Mouse (Mus musculus) hindlimb bud, embryonic 11.5 days (tissue): ENCODE data around the gene Pmepa1.

ENCODE experiments used
- DNase-seq: peaks from one replicate; pipeline ENCODE4 v3.0.0-alpha.2; 2012; ENCODE audit warnings: low read depth, low spot score; ENCODE audit errors: extremely low spot score

Pmepa1 gene

DNA sequence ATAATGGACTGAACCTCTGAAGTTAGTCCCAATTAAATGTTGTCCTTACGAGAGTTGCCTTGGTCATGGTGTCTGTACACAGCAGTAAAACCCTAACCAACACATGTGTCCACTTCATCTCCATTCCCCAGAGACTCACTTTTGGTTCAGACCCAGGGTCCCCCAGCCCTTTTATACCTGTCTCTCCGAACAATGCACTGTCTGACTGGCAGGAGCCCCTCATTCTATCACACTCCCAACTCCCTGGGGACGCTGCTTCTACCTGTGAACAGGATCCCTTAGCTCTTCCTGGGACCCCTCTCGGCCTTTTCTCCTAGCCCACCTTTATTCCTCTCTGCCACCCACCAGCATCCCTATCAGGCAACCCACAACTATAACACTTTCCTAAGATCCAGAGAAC, 81.5 kb downstream of the Pmepa1 start:
- no peak for DNase-seq

DNA sequence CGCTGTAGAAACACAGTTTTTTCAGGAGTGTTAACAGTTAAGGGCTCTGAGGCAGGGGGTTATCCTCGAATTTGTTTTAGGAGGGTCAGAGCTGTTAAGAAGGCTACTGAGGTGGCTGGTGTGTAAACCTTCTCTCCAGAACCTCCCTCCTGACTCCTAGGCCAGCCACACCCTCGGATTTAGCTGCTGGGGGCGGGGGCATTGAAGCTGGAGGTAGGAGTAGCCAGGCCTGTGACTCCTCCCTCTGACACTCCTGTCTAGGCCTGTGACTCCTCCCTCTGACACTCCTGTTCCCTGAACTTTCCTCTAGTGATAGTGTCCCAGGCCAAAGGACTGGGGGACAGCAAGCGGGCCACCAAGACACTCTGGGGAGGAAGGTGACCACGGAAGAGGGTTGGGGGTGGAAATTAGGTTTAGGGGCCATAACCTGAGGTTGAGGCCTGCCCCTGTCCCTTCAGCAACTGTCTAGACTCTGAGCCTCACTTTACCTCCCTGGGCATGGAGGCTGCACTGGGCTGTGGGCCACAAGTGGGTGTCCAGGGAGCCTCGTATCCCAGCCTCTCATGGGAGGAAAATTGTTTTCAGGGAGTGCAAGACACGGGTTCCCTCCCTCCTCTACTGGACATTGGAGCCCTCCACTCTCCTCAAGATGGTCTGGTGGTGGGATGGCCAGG, 89.0 kb downstream of the Pmepa1 start:
- DNase-seq: no peak

DNA sequence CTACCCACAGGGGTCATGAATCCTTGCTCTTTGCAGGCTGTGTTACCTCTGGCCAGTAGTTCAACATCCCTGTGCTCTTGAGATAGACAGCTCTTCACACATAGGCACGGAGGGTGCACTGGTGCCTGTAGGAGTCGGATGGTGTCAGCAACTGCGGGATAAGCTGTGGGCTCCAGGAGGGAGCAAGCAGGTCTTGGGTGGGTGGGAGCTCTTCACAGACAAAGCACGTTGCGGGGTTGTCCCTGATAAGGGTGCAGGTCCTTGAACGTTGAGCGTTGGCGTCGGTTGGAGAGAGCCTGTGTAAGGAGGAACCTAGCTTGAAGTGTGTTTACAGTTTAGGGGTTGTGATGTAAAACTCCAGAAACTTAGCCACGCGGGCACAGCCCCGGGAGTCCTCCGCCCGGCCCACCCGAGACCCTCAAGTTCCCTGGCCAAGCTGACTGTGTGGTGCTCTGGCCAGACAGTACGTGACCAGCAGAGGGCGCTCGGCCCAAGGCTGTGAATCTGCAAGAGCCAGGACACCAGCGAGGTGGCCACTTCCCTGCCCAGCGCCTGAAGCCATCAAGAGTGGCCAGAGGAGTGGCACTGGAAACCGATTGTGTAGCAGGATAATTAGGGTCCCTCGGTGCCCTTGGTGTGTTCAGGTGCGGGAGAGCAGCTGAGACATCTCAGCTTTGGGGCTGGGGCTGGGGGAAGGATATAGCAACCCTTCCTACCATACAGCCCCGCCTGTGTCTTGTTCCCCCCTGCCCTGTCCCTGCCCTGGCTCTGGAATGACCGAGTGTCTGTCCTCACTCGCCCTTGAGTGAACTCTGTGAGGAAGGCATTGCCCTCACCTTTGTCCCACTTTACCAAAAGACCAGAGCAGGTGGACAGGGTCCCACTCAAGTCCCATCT, 90.0 kb downstream of the Pmepa1 start:
- peak; percentile 60 for DNase-seq

DNA sequence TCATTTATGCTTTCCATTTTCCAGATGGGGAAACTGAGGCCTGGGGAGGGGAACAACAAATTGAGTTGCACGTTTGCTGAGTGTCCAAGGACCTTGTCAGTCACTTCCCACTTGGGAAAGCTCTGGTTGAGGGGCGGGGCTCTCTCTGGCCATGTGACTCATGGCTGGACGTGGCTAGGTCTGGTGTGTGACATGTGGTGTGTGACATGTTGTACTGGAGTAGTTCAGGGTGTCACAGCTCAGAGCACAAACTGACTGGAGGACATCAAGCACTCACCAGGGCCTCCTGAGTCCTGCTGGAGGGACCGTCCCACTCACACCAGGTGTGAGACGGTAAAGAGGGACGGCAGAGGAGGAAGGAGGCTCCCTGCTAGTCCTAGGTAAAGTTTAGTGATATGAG, 91.1 kb downstream of the Pmepa1 start:
- no peak for DNase-seq

DNA sequence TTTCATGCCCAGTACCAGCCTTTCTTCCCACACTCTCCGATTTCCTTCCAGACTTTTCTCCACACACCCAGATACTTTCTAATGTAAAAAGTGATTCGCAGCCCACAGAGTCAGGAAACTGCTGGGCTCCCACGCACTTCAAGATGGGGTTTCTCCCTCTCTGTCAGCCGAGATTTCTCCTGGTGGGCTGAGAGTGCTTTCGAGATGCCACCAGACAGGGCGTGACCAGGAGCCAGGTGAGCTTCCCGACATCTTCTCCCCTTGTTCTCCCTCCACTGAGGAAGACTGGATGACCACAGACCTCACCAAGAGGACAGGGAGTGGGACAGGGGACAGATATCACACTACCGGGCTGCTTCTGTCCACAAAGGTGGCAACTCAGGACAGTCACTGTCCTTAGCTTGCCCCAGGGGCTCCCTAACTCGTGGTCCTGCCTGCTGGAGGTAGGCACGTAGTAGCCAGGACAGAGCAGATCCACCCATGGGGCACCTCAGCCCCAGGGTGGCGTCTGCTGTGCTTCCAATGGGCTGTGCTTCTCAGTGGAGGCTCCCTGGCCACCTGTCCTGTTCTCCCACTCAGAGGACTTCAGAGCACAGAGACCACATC, 91.8 kb downstream of the Pmepa1 start:
- DNase-seq: no peak

DNA sequence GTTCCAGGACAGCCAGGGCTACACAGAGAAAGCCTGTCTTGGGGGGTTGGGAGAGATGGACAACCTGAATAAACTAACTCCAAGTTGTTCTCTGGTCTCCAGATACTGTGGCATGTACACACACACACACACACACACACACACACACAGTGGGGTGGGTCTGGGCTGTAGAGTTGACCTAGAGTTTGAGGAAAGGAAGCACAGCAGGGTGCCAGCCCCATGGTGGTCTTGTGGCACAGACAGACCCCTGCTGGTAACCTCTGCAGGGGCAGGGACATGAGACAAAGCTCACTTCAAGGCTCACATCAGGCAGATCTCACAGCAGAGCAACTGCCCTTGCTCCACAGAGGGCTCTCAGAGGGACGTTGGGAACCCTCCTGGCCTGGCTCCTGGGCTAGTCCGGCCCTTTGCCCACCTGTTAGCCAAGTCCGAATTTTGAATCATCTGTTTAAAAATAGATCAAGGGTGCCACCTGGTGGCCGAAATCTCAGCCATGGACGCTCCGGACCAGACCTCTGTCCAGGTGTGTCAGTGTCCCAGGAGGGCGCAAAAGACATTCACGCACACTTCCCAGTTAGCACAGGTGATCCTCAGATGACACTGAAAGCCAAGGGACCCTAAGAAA, 92.4 kb downstream of the Pmepa1 start:
- DNase-seq: peak; percentile 64

DNA sequence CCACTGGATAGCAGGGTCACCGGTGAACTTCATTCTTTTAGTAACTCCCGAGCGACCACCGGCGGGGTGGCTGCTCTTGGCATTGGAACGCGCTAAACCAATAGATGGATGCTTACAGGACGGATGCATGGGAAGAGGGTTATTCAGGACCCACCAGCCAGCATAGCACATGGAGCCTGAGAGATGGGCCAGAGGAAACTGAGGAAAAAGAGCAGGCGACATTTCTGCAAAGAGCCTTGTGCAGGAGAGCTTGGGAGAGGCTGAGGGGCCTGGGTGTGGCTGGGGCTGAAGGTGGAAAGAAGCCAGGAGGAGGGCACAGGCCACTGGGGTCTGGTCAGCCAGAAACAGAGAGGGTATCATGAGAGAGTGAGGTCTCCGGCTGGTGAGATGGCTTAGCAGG, 93.0 kb downstream of the Pmepa1 start:
- no peak for DNase-seq

DNA sequence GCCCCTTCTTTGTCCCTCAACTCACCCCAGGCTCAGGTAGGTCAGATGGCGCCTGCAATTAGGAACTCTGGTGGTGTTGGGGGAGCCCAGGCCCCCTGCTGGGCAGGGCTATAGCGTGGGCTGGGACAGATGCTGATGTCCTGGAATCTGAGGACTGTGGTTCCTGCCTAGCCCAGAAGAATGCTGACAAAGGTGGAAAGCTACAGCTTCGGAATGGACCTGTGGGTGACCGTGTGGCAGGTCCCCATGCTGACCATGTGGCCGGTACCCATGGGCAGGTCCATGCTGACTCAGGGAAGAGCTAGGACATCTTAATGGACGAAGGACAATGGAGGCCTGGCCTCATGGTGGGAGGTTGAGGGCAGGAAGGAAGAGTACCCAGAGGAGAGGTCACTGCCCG, 93.5 kb downstream of the Pmepa1 start:
- DNase-seq: no peak

DNA sequence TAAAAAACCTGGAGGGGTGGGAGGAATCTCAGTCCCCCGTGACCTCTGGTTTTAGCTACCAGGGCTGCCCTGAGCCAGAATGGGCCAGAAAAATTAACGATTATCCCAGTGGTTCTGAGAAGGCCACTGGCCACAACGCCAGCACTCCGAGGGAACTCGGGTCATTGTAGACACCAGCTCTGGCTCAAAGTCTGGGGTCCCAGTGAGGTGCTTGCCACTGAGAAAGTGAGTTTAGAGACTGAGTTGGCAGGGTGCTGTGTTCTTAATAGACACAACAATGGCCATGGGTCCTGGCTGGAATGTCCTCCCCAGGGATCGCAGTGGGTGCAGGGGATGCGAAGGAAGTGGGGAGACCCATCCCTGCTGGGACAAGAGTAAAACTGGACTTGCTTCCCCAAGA, 94.4 kb downstream of the Pmepa1 start:
- DNase-seq: no peak

DNA sequence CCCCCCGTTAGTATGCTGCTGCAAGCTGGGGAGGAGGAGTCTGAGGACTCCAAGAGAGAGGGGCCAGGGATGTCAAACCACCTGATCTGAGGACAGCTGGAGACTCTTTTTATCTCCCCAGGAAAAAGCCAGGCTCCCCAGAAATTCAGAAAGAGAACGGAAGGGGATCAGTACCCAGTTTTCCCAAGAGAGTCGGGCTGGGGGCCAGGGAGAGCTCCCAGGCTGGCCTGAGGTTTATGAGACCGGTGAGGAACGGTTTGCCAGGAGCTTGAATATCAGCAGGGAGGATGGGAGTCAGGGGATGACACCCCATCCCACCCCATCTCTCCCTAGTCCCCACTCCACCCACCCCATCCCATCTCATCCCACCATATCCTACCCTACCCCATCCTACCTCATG, 94.8 kb downstream of the Pmepa1 start:
- DNase-seq: no peak

DNA sequence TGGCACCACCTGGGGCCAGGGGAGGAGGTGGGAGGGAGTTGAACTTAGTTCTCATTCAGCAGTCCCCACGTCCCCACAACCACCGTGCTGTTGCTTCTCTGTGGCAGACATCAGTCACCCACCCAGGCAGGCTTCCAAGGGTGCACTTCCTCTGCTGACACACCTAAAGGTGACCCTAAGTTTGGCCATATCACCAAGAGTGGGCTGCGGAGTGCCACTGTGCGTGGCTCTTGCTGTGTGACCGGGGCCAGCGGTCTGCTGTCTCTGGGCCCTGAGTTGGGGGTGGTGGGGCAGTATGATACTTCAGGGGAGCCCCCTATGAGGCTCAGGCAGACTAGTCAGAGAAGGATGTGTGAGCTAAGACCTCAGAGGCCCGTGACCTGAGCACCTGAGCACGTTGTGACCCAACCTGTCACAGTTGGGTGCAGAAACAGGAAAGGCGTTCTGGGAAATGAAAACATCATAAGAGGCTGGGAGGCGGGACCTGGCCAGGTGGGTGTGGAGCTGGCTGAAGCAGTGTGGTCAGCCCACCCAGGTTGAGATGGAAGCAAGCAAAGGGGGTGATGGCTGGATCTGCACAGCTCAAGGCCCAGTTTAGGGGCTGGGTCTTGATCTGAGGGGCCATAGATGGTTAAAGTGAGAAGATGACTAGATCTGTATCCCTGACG, 95.5 kb downstream of the Pmepa1 start:
- no peak for DNase-seq

DNA sequence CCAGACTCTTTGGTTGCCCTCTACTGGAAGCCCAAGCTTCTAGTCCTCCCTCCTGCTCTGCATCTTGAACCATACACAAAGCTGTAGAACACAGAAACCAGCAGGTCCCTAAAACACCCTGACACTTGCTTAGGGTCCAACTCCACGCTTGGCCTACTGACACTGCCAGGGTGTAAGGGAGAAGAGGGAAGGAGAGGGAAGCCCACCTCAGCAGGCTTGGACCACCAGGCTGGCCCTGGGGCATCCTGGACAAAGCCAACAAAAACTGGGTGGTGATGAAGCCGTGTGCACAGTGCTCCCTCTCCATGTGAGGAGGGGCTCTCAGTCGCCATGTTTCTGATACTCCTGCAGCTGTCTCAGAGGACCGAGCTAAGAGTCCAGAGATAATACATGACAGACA, 96.3 kb downstream of the Pmepa1 start:
- no peak for DNase-seq

DNA sequence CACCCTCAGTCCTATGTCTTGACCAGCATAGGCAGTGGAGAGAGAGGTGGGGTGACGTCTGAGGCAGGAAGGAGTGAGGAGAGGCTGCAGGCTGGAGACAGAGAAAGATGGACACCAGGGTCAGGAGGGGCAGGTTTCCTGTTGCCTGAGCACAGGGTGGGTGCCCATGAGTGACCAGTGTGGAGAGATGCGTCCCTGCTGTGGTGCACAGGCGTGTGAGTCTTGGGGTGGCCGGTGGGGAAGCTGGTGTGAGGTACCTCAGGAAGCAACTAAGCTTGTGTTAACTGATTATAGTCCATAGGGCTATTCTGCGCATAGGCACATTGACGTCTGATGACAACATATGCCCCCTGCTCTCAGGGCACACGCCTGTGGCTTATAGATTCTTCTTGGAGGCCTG, 97.3 kb downstream of the Pmepa1 start:
- DNase-seq: no peak

DNA sequence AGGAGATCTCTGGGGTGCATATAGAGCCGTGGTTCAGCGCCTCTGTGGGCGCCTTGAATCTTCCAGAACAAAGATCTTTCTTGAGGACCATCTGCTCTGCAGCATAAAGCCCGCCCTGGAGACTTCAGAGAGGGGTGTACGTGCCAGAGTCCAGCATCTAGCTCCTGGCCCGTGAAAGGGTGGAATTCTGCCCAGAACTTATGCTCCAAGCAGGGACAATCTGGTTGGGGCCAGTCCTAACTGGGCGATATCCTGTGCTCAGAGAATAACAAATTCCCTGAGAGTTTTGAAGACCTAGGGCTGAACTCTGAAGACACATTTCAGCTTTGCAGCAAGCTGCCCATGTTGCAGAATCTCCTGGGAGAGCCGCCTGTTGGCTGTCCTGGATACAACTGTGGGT, 98.4 kb downstream of the Pmepa1 start:
- DNase-seq: no peak

DNA sequence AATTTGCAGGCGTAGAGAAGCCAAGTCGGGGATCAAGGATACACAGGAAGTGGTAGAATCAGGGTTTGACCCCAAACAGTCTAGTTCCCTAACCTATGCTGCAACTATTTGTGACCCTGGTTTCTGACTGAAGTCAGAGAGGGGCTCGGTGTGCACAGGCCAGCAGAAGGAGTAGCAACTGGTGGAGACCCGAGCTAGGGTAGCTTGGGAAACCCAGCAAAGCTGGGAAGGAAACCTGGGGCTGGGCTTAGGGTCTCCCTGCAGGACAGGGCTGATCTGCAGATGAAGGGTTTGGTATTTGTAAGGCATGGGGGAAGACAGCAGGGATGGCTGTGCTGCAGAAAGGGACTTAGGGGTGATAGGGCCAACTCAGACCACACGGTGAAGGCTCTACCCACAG, 98.9 kb downstream of the Pmepa1 start:
- DNase-seq: no peak

DNA sequence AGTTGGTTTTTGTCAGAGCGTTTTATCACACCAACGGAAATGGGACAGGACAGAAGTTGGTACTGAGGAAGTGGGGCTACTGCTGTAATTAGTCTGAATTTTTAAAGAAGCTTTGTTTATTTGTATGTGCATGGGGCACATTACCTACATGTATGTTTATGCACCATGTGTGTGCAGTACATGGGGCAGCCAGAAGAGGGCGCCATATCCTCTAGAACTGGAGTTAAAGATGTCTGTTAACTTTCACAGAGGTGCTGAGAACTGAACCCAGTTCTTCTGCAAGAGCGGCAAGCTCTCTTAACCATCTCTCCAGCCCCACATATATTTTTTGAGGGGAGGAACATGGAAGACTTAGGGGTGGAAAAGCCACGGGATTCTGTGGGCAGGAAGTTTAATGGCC, 100.6 kb downstream of the Pmepa1 start:
- no peak for DNase-seq

DNA sequence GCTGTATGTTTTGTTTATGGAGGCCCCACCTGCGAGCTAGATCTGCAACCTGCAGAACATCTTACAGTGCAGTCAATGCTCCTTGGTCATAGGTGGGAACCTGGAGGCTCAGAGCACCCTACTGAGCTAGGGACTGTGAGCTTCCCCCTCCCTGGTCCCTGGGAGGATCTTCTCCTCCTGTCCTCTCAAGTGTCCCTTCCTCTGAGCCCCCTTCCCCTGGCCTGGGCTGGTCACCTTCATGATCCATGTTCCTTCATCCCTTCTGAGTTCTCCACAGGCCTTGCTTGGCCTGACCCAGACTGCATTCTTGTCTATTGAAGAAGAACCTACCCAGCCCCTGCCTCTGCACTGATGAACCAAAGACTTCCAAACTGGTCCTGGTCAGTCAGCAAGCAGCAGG, 101.8 kb downstream of the Pmepa1 start:
- DNase-seq: no peak
